Mouse (Mus musculus) ES-Bruce4 (cell line): ENCODE data around the gene Pcbp3.

Source experiments
- CTCF ChIP-seq: IDR thresholded peaks from one replicate; pipeline ENCODE4 v1.8.1; 2011; ENCODE audit warnings: low read depth, low read length
- EP300 ChIP-seq: IDR thresholded peaks from 2 replicates; pipeline ENCODE4 v1.6.1; 2011; ENCODE audit warnings: low read depth, low read length; ENCODE audit not compliant: insufficient read depth
- POLR2A ChIP-seq: IDR thresholded peaks from one replicate; pipeline ENCODE4 v1.8.1; 2011; ENCODE audit warnings: low read length; ENCODE audit not compliant: insufficient read depth

GRCm38 (mm10) chr10:77007433-77008108 is 45.9 kb upstream of the Pcbp3 start:
- TF ChIP-seq POLR2A (no peak), CTCF (no peak), EP300 (no peak)
